Mouse (Mus musculus) gastrocnemius, adult 8-10 months (tissue): ENCODE results near the gene Tanc1. TPM values are rescaled to one million over a fixed set of nuclear protein-coding genes. Genes with fewer than 3 reads are reported as not detected.
A peak's percentile ranks its signal among the peaks of the same experiment; 100 is the strongest.
"Not testable (repeated sequence)": the region's sequence is repeated elsewhere in the genome, so short reads cannot be mapped to it uniquely, and the experiment has no call there.

Experiments
- DNase-seq, 2 experiments: peaks; one replicate each; pipeline ENCODE4 v3.0.0; 2022; ENCODE audit warnings: low spot score in 2 of 2
- total RNA-seq, 4 experiments: library from RNA; stranded (reverse); gene quantifications; 2 replicates each; pipeline ENCODE4 v1.2.4; 2022

Tanc1 gene
- total RNA-seq = 10 to 100 TPM in 1 of 4 experiments, 1 to 10 TPM in 3; 4.4 to 10.5 (median 6.5) TPM

DNA sequence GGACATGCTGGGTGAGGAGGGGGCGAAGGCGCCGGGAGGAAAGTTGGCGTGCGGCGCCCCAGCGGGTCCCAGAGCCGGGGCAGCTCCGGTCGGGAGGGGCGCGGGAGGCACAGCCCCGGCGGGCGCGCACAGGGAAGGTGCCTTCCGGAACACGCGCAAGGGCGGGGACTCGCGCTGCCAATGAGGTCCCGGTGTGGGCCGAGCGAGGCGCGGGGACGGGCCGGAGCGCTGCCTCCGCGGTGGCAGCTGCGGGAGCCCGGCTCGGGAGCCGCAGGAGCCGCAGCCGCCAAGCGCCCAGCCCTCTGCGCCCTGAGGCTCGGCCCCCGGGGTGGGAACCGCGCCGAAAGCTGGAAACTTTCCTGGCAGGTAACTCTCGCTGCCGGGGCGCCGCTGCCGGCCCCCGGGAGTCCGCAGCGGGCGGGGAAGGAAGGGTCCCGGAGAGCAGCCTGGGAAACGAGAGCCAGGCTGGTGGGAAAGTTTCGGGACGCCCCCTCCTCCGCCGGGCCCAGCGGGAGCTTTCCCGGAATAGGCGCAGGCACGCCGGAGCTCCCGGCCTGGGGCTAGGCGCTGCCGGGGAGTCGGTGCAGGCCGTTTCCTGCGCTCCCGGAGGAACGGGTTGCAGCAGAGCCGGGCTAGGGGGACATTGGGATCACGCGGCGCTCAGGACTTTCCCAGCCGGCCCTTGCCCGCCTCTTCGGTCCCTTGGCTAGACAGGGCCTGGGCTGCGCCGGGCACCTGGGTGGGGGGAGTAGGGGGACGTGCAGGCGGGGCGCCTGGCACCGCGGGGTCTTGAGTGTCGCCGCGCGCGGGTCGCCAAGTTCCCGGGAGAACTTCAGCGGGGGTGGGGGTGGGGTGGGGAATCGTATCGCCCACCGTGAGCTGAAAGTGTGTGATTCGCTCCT, at the start of gene Tanc1:
Gene Tanc1, plus strand, starts transcription at position 212 of the 902 bp plus-strand sequence.
- DNase-seq = peak; percentile 63 to 66

GRCm38 (mm10) chr2:59562215-59562614, 49.6 kb upstream of the Tanc1 start:
- no peak for DNase-seq

GRCm38 (mm10) chr2:59562696-59563095, 49.1 kb upstream of the Tanc1 start:
- no peak for DNase-seq

GRCm38 (mm10) chr2:59564029-59564611, 47.7 kb upstream of the Tanc1 start:
- DNase-seq = not testable (repeated sequence)

DNA sequence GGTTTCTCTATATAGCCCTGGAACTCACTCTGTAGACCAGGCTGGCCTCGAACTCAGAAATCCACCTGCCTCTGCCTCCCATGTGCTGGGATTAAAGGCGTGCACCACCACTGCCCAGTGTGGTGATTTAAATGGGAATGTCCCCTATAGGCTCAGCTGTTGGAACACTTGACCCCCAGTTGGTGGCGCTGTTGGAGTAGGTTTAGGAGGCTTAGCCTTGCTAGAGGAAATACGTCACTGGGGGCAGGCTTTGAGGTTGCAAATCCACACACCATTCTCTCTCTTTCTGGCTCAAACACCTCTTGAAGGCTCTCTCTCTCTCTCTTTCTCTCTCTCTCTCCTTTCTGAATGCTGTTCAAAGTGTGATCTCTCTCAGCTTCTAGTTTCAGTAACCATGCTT, 46.9 kb upstream of the Tanc1 start:
- DNase-seq = no peak

GRCm38 (mm10) chr2:59580939-59581338, 30.9 kb upstream of the Tanc1 start:
- no peak for DNase-seq

DNA sequence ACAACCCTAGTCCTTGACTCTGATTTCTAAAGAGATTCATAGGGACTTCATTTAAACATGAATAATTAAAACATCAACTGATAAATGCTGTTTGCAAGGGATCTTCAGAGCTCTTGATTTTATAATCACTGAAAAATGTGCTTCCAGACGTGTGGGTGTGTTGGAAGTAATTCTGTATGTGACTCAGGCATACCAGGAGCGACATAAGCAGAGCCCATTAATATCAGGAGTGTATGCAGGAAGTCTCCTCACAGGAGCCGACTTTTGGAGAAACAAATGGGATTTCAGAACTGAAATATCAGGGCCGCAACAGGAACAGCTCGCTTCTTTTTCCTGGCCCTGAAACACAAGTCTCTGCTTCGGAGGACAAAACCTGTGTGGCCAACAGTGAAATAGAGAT, 27.9 kb upstream of the Tanc1 start:
- no peak for DNase-seq

DNA sequence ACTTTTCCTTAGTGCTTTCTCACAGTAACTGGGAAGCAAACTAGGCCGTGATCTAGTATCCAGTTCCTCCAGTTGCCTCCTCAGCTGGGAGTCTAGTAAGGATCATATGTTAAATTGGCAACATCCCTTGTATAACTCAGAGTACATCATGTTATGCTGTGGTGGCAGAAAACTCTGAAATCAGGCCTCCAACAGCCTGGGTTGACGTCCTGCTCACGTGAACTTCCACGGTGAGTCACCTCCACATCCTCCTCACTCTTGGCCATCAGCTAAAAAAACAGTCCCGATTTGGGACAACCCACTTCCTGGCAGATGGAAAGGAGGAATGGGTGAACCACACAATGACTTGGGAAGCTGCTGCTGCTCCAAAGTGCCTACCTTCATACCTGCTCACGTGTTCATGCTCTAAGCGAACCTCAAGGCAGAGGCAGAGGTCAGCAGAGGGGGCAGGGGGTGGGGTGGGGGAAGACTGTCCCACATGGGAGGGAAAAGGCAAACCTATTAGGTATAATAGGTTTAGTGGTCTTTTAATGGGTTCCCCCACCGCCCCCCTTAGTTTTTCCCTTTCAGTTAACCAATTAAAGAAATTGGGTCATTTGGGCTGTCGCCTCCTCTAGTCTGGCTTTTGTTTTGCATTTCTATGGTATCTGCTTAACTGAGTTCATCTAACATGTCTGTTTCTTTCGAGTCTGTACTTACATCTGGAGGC, 24.3 kb upstream of the Tanc1 start:
- DNase-seq = no peak

DNA sequence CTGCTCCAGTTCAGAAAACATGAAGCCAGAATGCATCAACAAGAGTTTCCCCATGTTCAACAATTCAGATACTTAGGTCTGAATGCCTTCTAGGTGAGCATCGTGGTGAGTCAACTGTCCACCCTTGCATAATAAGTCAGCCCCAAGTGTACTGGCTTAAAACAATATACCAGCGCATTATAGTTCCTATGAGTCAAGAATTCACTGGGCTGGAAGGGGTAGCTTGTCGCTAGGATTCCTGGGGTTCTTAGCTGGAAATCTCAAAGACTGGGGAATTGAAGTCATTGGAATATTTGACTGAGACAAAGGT, 23.8 kb upstream of the Tanc1 start:
- DNase-seq = no peak

GRCm38 (mm10) chr2:59593341-59593902, 18.4 kb upstream of the Tanc1 start:
- DNase-seq = no peak

DNA sequence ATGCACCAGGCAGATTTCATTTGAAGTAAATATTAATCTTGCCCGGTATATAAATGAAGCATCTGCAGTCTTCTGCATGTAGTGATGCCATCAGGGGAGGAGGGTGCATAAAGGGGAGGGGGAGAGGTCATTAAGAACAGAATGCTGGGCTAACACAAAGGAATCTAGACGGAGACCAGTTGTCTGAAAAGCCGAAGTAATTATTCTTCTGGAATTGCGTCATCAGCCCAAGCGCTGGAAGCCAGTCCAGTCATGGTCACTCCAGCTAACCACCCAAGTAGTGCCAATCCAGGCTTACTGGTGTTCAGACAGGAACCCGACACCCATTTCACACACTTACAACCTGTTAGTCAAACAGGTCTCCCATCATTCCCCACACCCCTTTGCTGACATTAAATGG, 17.7 kb upstream of the Tanc1 start:
- DNase-seq = no peak

DNA sequence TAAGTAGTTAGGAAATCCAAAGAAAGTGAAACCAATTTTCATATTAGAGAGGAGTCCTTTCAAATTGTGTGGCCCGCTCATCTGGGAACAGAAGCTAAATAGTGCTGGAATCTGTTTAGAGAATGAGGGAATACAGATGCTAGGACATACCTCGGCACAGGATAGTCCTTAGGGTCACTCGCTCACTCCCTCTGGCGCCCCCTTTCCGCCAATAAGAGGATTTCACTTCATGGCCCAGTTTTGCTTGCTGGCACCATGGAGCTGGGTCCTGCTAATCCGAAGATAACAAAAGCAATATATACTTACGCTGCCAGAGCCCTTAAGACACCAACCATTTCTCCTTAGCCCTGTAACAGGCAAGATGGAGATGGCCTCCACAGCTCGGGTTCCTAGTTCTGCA, 15.3 kb upstream of the Tanc1 start:
- DNase-seq = no peak

DNA sequence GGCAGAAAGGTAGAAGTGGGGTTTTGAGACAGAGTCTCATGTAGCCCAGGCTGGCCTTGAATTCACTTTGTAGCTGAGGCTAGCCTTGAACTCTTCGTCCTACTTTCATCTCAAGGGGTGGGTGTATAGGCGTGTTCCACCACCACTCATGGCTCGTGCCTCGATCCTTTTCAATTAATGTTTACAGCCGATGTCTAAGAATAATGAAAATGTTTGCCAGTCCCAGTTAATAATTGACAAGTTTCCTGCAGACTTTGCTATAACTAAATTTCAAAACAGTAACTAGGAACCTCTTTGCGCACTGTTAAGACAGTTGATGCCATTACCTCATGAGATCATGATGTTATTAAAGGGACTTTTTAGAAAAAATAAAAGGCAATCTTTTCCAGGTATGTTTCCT, 13.6 kb upstream of the Tanc1 start:
- no peak for DNase-seq

DNA sequence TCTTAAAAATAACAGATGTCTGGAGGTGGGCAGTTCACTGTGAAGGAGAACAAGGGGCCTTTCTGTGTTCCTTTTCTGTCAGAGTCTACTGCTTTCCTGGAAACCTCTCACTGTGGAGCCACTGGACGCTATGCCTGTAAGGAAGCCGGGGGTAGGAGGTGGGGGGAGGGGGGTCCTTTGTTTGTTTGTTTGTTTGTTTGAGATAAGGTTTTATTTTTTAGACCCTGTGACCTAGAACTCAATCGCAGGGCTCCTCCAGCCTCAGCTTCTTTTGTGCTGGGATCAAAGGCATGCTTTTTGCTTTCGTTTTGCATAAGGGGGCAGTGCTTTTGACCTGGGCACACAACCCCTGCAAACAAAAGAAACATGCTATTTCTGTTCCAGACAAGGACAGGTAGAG, 12.9 kb upstream of the Tanc1 start:
- DNase-seq = no peak

- DNase-seq = no peak
Observed at GRCm38 (mm10) chr2:59599338-59600111, 12.3 kb upstream of the Tanc1 start.

- peak; percentile 68 to 73 for DNase-seq
Observed at GRCm38 (mm10) chr2:59600123-59600840, 11.6 kb upstream of the Tanc1 start.

DNA sequence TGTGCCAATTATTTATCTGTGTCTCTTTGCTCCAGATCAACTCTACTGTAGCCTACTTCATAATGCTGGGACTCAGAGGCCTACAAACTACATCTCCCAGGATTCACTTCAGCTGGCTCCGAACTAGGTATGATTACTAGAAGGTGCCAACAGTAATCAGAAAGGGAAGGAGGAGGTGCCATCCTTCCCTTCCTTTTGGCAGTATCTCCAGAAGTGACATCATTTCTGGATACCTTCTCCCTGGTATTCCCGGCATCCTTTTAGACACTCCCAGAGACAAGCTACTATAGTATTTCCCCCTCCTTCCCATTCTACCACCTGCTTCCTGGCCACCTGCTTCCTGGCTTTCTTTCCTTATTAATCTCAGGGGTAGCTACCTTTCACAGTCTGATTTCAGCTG, 10.9 kb upstream of the Tanc1 start:
- DNase-seq = no peak

- DNase-seq = no peak
Observed at GRCm38 (mm10) chr2:59601452-59601851, 10.4 kb upstream of the Tanc1 start.

DNA sequence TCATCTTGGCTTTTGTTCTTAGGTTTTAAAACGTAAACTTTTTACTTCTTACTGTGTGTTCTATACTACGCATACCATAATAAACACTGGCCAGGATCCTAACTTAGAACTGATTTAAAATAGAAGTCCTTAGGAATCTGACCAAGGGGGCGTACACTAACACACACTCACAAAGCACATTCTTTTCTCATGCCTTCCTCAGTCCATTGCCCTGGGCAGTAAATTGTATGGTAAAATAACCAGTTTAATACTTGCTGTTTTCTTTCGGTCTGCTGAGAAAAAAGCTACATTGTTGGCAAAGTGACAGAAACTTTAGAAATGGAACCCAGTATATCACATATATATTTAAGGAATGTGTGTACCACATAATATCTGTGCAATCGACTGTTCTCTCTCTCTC, 2.9 kb upstream of the Tanc1 start:
- DNase-seq = no peak

- no peak for DNase-seq
Observed at GRCm38 (mm10) chr2:59611216-59611810, 529 bp upstream of the Tanc1 start.
